Mouse (Mus musculus) heart, postnatal 0 days (tissue): Measurements from ENCODE around the gene Ghr. TPM values are rescaled to one million over a fixed set of nuclear protein-coding genes. Genes with fewer than 3 reads are reported as not detected.

ENCODE experiments used
- ATAC-seq: fragments of 200-750 bp; cut with Nextera tagmentation; 2 replicates; pipeline ENCODE4 v1.8.0; 2017; ENCODE audit warnings: low read depth, moderate number of reproducible peaks, moderate library complexity; ENCODE audit not compliant: insufficient read depth
- DNase-seq: peaks from one replicate; pipeline ENCODE4 v3.0.0-alpha.2; 2016; ENCODE audit warnings: low spot score
- H3K27ac ChIP-seq: fragments of 300-500 bp; sonication (generic); 2 replicates; pipeline ENCODE4 v1.5.1; 2014; ENCODE audit warnings: low read depth, mild to moderate bottlenecking
- H3K27me3 ChIP-seq: fragments of 300-500 bp; sonication (generic); 2 replicates; pipeline ENCODE4 v1.6.1; 2014; ENCODE audit warnings: low read length, mixed read lengths; ENCODE audit not compliant: control insufficient read depth, insufficient read depth
- H3K36me3 ChIP-seq: fragments of 300-500 bp; sonication (generic); replicated peaks from 2 replicates; pipeline ENCODE4 v1.6.1; 2014; ENCODE audit warnings: low read length, mixed read lengths; ENCODE audit not compliant: control insufficient read depth, insufficient read depth
- H3K4me1 ChIP-seq: fragments of 300-500 bp; sonication (generic); 2 replicates; pipeline ENCODE4 v1.6.1; 2014; ENCODE audit warnings: antibody characterized with exemption; ENCODE audit not compliant: control insufficient read depth, insufficient read depth
- H3K4me2 ChIP-seq: fragments of 300-500 bp; sonication (generic); 2 replicates; pipeline ENCODE4 v1.6.1; 2014; ENCODE audit warnings: low read depth, mild to moderate bottlenecking, low read length, moderate library complexity
- H3K4me3 ChIP-seq: fragments of 300-500 bp; sonication (generic); 2 replicates; pipeline ENCODE4 v1.5.1; 2014; ENCODE audit warnings: low read depth, low read length
- H3K9ac ChIP-seq: fragments of 300-500 bp; sonication (generic); replicated peaks from 2 replicates; pipeline ENCODE4 v1.6.1; 2014; ENCODE audit warnings: low read depth, low read length, mixed read lengths
- H3K9me3 ChIP-seq: fragments of 300-500 bp; sonication (generic); replicated peaks from 2 replicates; pipeline ENCODE4 v1.6.1; 2016; ENCODE audit warnings: low read length; ENCODE audit not compliant: control insufficient read depth
- CTCF ChIP-seq: IDR thresholded peaks from 2 replicates; pipeline ENCODE4 v1.5.1; 2016; ENCODE audit warnings: antibody characterized with exemption, control low read depth, low read depth
- EP300 ChIP-seq: IDR thresholded peaks from 2 replicates; pipeline ENCODE4 v1.6.1; 2016; ENCODE audit warnings: antibody characterized with exemption, low read depth
- WGBS: fragments of 180-500 bp; shearing (Covaris S2); extraction: QIAGEN DNeasy Blood & Tissue Kit; methylation state at CpG from one replicate; pipeline ENCODE4 v1.1.7; 2014; 5-methylcytosine and 5-hydroxymethylcytosine counted together
- polyA plus RNA-seq: library from polyadenylated mRNA; unstranded; fragments of >200 nt; fragmentation: Nextera tagmentation; extraction: Ambion mirVana; gene quantifications from 2 replicates; pipeline ENCODE4 v1.2.1, GENCODE M21; 2015
- total RNA-seq: library from RNA; depleted of rRNA; stranded (reverse); fragments of >200 nt; gene quantifications from 2 replicates; pipeline ENCODE4 v1.2.3, GENCODE M21; 2014; ENCODE audit warnings: low replicate concordance

Ghr gene
- total and polyA plus RNA-seq, 2 experiments from 2014 or later = 45.1 to 67.5 TPM

DNA sequence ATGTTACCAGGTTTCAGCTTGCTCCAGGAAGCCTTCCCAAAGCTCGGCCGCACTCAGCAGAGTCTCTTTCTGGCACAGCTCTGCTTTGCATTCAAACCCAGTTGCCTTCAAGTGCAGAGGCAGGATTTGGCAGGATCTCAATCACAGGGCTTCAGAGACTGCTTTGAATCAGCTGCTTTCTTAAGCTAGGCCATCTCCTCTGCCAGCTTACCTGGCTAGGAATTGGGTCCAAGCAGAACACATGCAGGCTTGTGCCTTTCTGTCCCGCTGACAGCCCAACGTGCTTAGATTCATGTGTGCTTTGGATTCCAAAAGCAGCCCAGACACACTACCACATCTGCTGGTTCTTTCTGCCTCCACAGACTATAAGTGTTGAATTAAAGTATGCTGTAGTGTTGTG is 238.7 kb downstream of the Ghr start:
- DNase-seq = no peak

DNA sequence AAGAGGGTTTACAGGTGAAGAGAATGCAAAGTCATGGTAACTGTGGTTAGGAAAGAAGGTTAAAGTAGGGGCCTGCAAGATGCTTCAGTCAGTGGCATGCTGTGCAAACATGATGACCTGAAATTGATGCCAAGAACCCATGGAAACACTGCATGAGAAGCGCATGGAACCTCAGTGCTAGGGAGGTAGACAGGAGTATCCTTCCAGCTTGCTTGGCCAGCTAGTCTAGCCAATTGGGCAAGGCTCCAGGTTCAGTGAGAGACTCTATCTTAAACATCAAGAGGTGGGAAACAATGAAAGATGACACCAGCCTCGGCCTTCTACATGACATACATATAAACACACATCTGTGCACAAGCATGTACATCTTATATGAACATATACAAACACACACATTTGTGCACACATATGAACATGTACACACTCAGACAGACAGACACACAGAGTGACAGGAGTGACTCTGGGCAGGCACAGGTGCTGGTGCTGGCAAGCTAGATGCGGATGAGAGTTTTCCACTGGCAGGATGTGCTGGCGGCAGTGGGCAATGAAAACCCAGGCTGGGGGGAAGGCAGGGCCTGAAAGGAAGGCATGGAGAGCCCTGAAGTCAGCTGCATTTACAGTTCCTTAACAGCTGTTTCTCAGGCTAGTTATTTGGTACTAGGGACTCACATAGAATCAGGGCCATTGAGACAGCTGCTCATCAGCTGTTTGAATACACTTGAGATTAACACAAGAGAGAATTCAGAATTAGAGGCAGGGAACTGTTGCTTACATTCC is 241.3 kb downstream of the Ghr start:
- peaks cover 36% of the 10 kb centered on the region for H3K36me3 ChIP-seq
- WGBS = 71% methylated on average over 4 of the region's 4 CpGs
- no peak overlapping the region for H3K4me3 ChIP-seq
- no peak overlapping the region for H3K27ac ChIP-seq
- no peak overlapping the region for H3K9ac ChIP-seq
- no peak overlapping the region for H3K4me2 ChIP-seq
- ATAC-seq (no peak), DNase-seq (no peak)
- TF ChIP-seq CTCF (no peak), EP300 (no peak)
- no peaks in the 10 kb centered on the region for H3K4me1 ChIP-seq
- no peaks in the 10 kb centered on the region for H3K27me3 ChIP-seq
- peaks cover 5% of the 10 kb centered on the region; the same call in 1 of the 2 replicates for H3K9me3 ChIP-seq

More for the DNA sequence above, 238.7 kb downstream of the Ghr start:
- Histone ChIP-seq H3K27me3 (no peaks in the 10 kb centered on the region), H3K9ac (no peak overlapping the region), H3K4me2 (no peak overlapping the region), H3K4me3 (no peak overlapping the region), H3K27ac (no peak overlapping the region), H3K4me1 (0 out of 2 replicates have a peak, but pooled peaks cover 7% of the 10 kb centered on the region), H3K36me3 (peaks cover 16% of the 10 kb centered on the region; the same call in 1 of the 2 replicates), H3K9me3 (no peaks in the 10 kb centered on the region)
- no peak for TF ChIP-seq EP300
- TF ChIP-seq CTCF = no peak
- 77% methylated on average over 4 of the region's 4 CpGs for WGBS
- no peak for ATAC-seq

DNA sequence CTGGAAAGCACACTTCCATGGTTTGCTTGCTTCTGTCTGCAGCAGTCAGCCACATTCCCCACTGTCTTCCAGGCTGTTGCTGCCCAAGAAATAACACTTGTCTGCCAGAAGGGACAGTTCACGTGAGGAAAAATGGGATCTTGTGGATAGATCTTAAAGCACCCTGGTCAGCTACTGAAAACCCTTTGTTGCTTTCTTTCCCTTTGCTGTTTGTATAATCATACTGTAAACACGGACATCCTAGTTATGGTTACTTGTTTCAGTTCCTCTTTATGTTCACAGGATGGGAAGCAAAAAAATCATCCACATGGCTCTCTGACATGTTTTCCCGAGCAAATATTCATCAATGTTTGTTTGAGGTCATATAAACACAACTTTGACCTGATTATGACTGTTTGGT is 243.4 kb downstream of the Ghr start:
- no peak for DNase-seq
- H3K9ac ChIP-seq = no peak overlapping the region
- H3K27me3 ChIP-seq = no peaks in the 10 kb centered on the region
- peaks cover 46% of the 10 kb centered on the region for H3K36me3 ChIP-seq
- no peak overlapping the region for H3K4me2 ChIP-seq
- TF ChIP-seq CTCF (no peak), EP300 (no peak)
- ATAC-seq = no peak
- no peak overlapping the region for H3K27ac ChIP-seq
- H3K4me1 ChIP-seq = no peaks in the 10 kb centered on the region
- H3K4me3 ChIP-seq = no peak overlapping the region
- H3K9me3 ChIP-seq = peaks cover 5% of the 10 kb centered on the region; the same call in 1 of the 2 replicates
- 81% methylated on average over 3 of the region's 3 CpGs for WGBS

DNA sequence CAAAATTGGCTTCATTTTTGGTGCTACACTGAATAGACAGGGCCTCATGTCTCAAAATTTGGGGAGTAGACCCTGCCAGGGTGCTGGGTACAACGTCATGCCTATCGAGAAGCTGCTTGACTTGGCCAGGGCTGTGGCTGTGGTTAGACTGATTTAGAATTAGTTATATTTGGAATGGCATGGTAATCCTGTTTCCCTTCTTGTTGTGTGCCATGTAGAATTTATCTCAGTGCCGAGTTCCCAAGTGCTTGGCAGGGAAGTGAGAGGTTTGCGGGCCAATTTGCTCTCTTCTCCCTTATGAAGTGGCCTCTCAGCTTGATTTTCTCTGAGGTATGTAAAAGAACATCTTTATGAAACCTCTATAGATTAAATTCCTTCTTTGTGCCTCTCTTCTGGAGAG is 250.8 kb downstream of the Ghr start:
- no peak overlapping the region for H3K4me3 ChIP-seq
- no peaks in the 10 kb centered on the region for H3K27me3 ChIP-seq
- peak overlapping the region; percentile 79 for H3K27ac ChIP-seq
- DNase-seq (peak; percentile 42), ATAC-seq (peak; percentile 68)
- H3K36me3 ChIP-seq = peaks cover 26% of the 10 kb centered on the region
- 45% methylated on average over 4 of the region's 4 CpGs for WGBS
- peaks cover 4% of the 10 kb centered on the region; the same call in 1 of the 2 replicates for H3K9me3 ChIP-seq
- H3K9ac ChIP-seq = no peak overlapping the region
- TF ChIP-seq CTCF (no peak), EP300 (no peak)
- no peak overlapping the region for H3K4me2 ChIP-seq
- H3K4me1 ChIP-seq = peaks cover 11% of the 10 kb centered on the region

DNA sequence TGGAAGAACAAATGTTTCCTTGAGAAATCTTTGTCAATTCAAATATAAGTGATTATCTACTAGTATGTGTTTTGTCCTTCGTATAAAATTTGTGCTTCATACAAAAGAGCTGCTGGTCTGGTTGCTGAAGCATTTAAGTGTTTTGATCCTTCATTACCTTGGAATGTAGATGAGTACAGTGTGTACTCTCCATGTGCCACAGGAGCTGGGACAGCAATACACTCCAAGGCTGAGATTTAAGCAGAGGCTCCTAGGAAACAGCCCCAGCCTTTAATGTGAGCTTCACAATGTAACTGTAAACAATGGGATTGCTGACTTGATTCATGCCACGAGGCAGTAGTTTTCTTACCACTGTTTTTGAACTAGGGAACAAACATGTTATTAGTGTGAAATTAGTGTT is 251.5 kb downstream of the Ghr start:
- H3K27me3 ChIP-seq = no peaks in the 10 kb centered on the region
- peak overlapping the region; percentile 79 for H3K27ac ChIP-seq
- ATAC-seq = no peak
- no peaks in the 10 kb centered on the region for H3K9me3 ChIP-seq
- WGBS = 76% methylated on average over 2 of the region's 2 CpGs
- H3K36me3 ChIP-seq = peaks cover 21% of the 10 kb centered on the region
- no peak for DNase-seq
- H3K4me1 ChIP-seq = peaks cover 11% of the 10 kb centered on the region
- H3K4me2 ChIP-seq = no peak overlapping the region
- no peak overlapping the region for H3K4me3 ChIP-seq
- TF ChIP-seq EP300 (no peak), CTCF (no peak)
- H3K9ac ChIP-seq = no peak overlapping the region
